Mouse (Mus musculus) cerebellum, adult (tissue): ENCODE data around the gene Tmem95.
"Not testable (repeated sequence)": the region's sequence is repeated elsewhere in the genome, so short reads cannot be mapped to it uniquely, and the experiment has no call there.

Experiments used
- ATAC-seq: cut with Nextera tagmentation; 2 replicates; pipeline ENCODE4 v1.9.2; 2017; ENCODE audit warnings: mild to moderate bottlenecking, moderate library complexity, mixed read lengths; ENCODE audit not compliant: insufficient number of reproducible peaks, low FRiP score, low TSS enrichment

Gene Tmem95

DNA sequence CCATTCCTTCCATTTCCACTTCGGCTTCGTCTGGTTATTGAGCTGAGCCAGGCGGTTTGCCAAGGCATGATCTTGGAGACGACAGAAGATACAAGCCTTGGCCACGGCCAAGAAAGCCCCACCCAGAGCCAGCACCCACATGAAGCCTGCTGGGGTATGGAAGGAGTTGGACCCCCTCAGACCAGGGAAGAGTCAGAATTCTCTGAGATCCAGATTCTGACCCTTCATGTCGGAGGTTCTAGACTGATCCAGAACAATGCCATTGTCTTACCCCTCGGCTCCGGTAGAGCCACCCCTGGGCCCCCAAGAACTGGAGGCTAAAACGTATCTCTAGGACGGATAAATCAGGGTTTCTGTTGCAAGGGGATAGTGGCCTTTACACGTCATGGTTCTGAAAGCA, at the start of gene Tmem95:
Gene Tmem95, minus strand, starts transcription at position 141 of the 400 bp plus-strand sequence.
- ATAC-seq: no peak

DNA sequence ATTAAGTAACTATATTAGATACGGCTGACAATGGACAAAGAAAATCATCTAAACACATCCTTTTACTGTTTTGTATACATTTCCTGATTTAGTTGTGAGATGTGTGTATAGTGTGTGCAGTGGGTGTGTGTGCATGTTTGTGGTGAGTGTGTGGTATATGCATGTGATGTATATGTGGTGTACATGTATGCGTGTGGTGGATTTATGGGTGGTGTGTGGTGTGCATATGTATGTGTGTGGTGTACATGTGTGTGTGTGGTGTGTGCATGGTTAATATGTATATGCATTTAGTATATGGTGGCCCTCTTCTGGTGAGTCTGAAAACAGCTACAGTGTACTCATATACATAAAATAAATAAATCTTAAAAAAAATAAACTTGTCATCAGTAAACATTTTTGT, 49.7 kb upstream of the Tmem95 start:
- ATAC-seq: no peak

GRCm38 (mm10) chr11:69922796-69923195, 45.0 kb upstream of the Tmem95 start:
- ATAC-seq: no peak

GRCm38 (mm10) chr11:69922012-69922756, 44.4 kb upstream of the Tmem95 start:
- ATAC-seq: no peak

DNA sequence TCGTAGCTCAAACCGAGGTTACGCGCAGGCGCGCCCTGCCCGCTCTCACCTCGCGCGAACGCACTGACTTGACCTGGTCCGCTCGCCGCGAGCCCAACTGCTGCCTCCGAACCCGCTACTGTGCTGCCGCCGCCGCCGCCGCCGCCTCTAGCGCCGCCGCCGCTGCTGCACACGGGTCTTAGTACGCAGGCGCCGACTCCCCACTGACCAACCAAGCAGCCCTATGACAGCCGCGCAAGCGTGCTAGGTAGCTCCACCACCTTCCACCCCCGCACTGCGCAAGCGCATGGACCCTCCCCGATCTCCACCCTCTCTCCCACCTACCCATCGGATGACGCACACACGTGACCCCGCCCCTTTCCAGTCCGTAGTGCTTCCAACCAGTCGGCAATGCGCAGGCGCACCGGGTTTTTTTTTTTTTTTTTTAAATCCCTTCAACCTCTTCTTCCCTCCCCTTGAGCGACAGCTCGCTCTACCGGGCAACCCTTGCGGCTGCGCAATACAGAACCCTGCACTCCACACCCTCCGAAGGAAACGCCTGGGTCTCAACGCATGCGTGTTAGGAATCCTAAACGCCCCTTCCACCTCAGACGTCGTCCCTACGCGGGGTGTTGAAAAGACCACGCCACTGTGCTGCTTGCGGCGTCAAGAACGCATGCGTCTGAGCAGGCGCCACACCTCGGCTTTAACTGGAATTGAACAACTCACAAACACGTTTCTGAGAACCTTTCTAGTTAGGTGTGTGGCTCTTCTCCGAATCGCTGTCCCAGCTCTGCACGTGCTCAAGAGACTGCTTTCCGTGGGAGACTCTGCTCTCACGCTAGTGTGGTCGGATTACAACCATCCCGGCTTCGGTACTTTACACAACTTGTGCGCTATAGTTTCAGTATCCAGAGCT, 43.5 kb upstream of the Tmem95 start, which contains the start of gene Eif5a:
Gene Eif5a, minus strand, starts transcription at position 845 of the 898 bp plus-strand sequence.
- peak; percentile 91 for ATAC-seq

- ATAC-seq: peak; percentile 10; the same call in 1 of the 2 replicates
Observed at GRCm38 (mm10) chr11:69920266-69921031, 42.6 kb upstream of the Tmem95 start.

- no peak for ATAC-seq
Observed at GRCm38 (mm10) chr11:69919661-69920265, 41.9 kb upstream of the Tmem95 start.

DNA sequence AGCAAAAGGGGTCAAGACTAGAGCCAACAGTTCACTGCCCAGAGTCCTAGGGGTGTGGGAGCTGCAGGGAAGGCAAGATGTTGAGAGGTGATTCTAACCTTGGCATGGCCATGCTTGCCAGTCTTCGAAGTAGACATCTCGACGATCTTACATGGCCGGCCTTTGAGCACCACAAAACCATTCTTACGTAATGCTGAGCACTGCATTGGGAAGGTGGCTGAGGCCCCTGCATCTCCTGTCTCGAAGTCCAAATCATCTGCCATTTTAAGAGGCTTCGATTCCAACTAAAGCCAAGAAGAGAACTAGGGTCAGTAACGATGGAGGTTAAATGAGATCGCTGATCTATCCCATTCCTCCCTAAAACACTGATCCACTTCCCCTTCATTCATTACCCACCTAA, 41.2 kb upstream of the Tmem95 start:
- ATAC-seq: no peak

DNA sequence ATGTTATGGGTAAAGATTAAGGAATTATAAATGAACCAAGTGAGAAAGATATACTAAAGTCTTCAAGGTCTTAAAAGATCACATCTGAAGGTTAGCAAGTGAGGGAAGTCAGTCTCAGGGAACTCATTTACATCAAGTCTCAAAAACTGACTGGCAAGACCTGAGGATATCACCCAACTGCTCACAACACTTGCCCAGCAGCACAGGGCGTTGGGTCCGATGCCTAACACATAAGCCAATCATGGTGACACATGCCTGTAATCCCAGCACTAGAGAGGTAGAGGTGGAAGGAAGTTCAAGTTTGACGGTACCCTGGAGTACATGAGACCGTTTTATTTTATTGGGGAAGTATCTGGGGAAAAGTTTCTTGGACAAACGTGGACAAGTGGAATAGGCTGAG, 40.3 kb upstream of the Tmem95 start:
- no peak for ATAC-seq

- no peak for ATAC-seq
Observed at GRCm38 (mm10) chr11:69917379-69917948, 39.6 kb upstream of the Tmem95 start.

DNA sequence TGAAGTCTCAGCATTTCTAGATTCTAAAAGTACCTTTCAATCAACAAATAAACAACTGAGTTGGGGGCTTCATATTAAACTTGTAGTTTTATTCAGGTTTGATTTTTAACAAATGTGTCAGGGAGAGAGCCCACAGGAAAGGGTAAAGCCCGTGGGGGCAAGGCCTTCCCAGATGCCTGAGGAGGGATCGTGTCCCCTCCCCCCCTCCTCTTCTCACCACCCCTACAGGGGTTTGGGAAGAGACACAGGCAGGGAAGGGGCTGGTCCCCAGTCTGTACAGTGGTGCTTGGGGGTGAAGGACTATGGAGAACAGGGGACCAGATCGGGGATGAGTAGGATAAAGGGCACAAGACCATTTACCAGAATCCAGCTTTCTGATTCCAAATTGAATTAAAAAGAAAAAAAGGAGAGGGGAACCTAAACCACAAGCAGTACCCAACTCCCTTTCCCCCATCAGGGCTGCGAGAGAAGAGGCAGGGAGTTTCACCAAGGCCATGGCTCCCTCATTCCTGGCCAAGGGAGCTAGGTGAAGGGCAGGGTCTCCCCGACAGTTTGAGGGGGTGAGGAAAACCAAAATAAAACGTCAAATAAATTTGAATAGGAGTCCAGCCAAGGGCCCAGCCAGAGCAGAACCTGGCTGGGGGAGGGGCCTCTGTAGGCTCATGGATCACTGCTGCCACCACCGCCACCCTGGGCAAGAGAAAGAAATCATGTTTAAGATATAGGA, 39.0 kb upstream of the Tmem95 start:
- not testable (repeated sequence) for ATAC-seq

DNA sequence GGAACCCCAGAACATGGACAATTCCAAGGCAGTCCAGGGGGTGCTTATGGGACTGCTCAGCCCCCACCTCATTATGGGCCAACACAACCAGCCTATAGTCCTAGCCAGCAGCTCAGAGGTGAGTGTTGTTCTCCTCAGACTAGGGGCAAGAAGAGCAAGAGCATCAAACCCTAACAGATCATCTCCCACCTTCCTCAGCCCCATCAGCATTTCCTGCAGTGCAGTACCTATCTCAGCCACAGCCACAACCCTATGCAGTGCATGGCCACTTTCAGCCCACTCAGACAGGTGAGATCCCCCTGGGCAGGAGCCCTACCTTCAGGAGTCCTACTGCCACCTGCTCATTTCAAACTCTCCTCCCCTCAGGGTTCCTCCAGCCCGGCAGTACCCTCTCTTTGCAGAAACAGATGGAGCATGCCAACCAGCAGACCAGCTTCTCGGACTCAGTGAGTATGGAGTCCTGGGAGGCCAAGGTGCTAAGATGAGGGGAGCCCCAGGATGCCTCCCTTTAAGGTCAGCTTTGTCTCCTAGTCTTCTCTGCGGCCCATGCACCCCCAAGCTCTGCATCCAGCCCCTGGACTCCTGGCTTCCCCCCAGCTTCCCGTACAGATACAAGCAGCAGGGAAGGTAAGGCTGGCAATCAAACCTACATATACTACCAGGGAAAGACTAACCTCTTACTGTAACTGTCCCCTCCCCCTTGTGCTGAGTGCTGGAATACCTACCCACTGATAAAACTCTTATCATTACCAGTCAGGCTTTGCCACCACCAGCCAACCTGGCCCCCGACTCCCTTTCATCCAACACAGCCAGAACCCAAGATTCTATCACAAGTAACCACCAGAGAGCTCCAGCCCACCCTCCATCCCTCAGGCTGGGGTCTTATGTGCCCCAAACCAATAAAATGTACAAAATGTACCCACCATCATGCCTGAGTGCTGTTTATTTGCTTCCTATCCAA, 38.1 kb upstream of the Tmem95 start:
- ATAC-seq: no peak

DNA sequence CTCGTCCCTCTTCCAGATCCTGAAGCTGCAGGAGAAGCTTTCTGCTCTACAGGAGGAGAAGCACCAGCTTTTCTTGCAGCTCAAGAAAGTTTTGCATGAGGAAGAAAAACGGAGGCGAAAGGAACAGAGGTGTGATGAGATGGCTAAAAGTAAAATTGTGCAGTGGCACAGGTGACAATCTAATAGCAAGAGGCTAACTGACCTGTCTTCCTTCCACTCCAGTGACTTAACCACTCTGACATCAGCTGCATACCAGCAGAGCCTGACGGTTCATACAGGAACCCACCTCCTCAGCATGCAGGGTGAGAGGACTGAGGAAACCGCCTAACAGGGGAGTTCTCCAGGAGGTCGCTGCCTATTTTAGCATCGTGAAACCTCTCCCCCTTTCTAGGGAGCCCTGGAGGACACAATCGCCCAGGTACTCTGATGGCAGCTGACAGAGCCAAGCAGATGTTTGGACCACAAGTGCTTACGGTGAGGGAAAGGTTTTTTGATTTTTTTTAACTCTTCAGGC, 37.2 kb upstream of the Tmem95 start:
- ATAC-seq: no peak

DNA sequence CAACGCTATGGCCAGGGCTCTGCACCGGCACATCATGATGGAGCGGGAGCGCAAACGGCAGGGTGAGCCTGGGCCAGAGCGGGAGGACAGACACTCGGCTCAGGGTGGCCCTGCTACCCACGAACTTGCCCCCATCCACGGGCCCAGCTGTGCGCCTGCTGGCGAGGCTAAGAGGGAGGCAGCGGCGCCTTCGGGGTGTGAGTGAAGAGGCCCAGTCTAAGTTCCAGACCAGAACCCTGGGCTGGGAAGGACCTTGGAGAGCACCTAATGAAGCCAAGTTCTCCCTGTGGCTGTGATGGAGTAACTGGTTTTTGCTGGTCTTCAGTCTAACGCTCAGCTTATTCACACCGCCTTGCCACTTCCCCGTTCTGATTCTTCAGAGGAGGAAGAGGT, 36.5 kb upstream of the Tmem95 start:
- ATAC-seq: no peak

GRCm38 (mm10) chr11:69913554-69914371, 35.9 kb upstream of the Tmem95 start, which contains the start of gene Gps2:
Gps2 (plus strand) TSS chr11:69913888.
- peak; percentile 76; the same call in 1 of the 2 replicates for ATAC-seq

DNA sequence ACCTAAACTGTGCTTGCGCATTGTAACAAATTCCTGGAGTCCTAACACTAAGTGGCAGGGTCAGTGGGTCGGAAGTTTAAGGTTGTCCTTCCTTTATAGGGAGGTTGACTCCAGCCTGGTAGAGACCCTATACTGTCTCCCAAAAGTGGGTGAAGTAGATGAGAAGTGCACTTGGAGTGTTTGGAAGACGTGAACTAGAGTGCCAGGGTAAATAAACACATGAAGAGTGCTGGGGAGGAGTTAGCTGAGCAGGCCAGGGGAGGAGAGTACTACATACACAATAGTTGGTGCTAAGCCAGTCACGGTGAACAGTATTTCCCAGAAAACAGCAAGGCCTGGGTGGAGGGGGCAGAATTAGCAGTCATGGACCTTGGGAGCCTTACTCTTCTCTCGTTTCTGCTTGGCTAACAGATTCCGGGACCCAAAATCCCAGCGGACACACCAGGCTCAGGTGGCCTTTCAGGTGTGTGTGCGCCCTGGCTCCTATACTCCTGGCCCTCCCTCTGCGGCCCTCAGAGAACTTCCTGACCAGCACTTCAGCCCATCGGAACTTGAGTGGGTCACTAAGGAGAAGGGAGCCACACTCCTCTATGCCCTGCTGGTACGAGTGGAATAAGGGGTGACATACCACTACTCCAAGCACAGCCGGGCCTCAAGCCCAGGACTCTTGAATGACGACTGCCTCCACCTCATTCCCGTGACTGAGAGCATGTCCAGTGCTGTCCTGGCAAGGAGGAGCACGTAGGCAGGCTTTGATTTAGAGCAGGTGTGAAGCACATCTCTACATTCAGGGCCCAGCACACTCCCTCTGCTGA, 35.1 kb upstream of the Tmem95 start:
- no peak for ATAC-seq
